Mouse (Mus musculus): ENCODE measurements at regions not wholly inside any gene's neighbourhood (a gene's known extent, or its start where the extent isn't known, plus 50 kb on each side); places are given as distances from the start of the nearest gene placed in this dataset.

DNA sequence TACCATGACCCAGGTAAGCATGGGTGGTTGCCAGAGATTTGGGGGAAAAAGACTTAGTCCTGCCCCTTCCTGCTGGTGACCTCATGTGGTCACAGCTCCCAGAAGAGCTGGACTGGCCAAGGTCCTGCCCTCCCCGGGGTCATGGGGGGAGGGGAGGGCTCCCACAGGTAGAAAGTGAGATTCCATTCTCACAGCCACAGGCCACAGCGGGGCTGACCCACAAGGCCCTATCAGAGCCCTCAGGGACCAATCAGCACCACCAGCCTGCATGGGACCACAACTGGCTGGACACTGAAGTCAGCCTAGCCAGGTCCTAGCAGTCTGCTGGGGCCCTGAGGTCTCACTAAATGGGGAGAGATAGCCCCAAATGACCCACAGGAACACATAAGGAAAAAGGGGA is 81.9 kb upstream of the Zmiz1 start:
- no peak for DNase-seq (ENCODE audit: low spot score)

DNA sequence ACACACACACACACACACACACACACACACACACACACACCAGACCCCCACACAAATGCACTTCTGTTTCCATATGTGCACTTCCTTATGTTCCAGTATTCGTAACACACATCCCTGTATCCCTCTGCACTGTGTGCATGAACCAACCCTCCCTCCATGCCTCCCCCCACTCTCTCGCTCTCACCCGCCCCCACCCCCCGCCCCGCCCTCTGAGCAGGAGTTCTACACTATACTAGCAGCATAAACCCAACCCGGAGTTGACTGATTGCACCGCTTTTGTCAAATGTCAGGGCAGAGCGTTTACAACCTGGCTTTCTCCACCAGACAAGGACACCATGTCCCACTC is 81.5 kb upstream of the Zmiz1 start:
- no peak for DNase-seq (ENCODE audit: low spot score)

DNA sequence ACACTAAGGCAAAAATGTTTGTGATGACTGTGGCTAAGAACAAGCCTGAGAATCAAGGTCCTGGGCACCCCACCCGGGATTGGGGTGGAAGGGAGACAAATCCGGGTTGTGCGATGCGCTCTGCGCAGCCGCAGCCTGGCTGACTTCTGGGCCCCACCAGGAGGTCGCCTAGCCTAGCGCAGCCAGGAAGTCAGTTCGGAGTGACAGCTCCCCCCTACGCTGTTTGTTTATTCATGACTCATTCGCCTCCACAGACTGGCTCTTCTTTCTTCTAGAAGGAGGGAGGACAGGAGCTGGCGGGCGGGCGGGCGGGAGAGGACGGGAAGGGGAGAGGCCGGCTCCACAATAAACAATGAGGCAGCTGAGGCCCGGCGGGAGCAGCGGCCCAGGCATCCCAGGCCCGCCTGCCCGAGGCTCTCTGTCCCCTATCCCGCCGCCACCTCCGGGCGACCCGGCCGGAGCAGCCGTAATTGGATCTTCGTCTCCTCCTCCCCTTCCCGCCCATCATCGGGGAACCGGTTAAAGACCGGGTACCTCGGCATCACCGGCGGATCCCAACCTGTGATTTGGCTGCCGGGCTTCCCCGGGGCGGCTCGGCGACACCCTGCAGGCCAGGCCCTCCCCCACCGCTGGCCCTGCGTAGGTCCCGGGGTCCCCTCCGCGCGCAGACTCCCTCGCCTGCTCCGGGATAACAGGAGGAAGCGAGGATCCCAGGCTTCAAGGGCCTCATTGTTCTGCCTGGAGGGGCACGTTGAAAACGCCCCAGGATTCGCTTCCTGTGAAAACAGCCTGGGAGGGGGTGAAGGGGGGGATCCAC is 80.9 kb upstream of the Zmiz1 start:
- DNase-seq (ENCODE audit: low spot score) = no peak

DNA sequence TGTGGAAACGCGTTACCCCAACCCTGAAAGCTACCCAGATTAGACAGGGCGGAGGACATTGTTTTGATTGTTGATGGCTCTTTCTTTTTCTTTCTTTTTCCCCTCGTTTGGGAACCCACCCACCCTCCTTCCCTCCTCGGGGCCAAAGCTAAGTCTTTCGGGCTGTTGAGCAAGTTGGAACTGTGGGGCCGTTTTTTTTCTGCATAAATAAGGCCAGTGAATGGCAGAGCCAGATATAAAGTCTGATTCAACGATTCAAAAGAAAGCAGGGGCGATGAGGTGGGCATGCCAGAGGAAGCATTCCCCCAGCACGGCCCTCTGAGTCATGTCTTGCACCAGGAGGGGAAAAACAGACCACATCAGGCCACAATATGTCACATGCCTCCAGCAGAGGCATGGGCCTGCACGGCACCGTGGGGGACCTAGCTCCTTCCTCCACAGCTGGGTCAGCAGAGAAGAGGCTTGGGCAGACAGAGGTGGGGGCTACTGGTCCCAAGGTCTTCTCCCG is 80.2 kb upstream of the Zmiz1 start:
- no peak for DNase-seq (ENCODE audit: low spot score)

DNA sequence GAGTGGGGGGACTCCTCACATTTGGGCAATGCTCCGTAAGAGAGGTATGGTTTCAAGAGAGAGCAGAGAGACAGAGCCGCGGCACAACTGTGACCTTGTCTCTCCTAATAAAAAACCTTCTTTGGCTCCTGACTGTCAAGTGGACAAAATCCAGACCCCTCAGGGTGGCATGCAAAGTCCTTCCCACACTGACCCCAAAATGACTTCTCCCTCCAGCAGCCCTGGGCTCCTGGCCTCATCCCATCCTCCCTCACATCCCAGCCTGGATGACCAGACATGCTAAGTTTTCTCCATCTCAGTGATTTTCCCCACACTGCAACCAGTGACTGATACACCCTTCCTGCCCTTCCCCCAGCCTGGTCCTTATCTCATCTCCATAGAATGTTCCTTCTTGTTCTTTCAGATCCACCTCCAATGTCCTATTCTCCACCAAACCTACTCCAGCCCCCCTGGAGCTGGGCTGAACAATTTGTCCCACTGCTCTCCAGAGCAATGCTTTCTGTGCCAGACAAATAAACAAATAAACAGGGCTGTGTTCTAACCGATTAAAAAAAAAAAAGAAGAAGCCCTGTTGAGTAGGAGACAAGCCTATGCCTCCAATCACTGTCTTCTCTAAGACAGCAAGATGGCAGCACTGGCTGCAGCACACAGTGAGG is 75.7 kb upstream of the Zmiz1 start:
- no peak for DNase-seq (ENCODE audit: low spot score)

DNA sequence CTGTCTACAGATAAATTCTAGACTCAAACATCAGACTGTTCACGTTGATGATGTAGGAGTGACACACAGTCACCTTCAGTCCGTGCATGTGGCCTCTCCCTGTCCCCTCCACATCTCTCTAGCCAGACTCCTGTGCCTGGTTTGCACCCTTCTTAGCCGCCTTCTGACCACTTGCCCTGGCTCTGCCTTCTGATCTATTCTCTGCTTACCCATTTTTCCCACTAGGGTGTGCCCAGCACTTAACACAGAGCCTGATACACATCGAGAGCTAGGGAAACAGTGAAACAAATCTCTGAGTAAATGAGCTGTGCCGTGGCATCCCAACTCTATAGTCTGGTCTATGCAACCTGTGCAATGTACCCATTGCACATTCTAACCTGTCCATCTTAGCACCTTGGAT is 73.3 kb upstream of the Zmiz1 start:
- no peak for DNase-seq (ENCODE audit: low spot score)

DNA sequence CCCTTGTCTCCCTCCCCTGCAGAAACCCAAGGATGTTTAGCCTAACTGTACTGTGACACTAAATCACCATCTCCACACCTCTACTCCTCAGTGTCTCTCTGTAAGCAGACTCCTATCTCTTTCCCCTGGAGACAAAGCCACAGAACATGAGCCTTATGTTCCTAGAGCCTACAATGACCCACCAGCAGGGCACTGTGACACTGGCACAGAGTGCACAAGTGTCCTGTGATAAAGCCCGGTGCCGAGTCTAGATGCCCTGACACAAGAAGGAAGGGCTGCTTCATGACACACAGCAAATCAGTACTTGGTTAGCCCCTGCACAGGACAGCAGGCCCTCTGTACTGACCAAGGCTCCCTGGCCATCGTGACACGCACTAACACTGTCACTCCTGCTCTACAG is 71.2 kb upstream of the Zmiz1 start:
- no peak for DNase-seq (ENCODE audit: low spot score)

DNA sequence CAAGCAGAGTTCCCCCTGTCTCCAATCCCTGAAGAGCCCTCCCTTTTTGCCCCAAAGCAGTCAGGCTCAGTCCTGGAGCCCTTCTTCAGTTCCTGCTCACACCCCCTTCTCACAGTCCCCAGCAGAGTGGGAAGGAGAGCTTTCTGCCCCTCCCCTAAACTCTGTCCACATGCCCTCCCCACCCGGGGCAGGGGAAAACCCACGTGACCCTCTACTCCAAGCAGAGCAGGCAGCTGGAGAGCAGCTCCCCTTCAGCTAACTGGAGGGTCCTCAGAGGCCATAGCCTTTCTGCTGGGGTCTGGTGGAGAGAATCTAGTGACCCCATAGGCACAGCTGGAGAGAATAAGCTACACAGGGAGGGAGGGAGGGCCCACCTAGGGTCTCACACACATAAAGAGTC is 69.7 kb upstream of the Zmiz1 start:
- DNase-seq (ENCODE audit: low spot score) = no peak

DNA sequence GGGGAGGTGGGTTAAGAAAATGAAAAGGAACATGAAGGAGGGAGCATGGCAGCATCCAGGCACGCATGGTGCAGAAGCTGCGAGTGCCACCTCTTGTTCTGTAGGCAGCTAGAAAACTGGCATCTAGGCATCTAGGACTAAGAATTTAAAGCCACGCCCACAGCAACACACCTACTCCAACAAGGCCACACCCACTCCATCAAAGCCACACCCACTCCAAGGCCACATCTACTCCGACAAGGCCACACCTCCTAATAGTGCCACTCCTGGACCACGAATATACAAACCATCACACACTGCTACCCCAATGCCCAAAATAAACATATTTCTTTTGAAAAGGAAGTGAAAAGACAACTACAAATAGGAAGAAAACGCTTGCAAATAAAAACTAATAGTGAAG is 66.6 kb upstream of the Zmiz1 start:
- peak; percentile 79 for DNase-seq (ENCODE audit: low spot score)

DNA sequence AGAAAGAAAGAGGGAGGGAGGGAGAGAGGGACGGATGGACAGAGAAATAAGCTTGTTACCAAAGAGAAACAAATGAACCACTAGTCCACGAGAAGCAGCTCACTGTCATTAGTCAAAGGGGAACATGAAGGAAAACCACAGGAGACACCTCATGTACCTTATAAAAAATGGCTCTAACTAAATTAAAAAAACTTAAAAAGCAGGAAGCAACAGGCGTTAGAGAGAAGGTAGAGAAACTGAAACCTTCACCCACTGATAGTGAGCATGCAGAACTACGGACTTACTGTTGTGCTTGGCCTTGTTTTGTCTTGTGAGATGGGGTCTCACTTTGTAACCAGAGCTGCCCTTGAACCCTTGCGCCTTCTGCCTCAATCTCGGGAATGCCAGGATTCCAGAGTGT is 66.0 kb upstream of the Zmiz1 start:
- no peak for DNase-seq (ENCODE audit: low spot score)

DNA sequence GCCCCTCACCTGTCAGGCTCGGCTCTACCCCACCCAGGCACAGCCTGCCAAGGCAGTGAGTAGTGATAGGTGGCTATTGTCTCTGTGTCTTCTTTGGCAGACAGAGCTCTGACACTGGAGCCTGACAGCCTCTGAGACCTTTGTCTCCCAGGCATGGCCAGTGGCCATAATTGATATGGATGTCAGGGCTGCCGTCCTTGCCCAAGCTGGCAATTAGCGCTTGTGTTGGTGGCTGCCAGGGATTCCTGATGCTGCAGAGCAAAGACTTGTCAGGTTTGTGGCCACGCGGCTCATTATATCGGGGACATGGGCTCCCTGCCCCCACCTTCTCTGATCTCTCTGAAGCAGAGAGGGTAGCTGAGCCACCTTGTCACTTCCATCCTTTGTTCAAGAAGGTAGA is 64.1 kb upstream of the Zmiz1 start:
- no peak for DNase-seq (ENCODE audit: low spot score)

DNA sequence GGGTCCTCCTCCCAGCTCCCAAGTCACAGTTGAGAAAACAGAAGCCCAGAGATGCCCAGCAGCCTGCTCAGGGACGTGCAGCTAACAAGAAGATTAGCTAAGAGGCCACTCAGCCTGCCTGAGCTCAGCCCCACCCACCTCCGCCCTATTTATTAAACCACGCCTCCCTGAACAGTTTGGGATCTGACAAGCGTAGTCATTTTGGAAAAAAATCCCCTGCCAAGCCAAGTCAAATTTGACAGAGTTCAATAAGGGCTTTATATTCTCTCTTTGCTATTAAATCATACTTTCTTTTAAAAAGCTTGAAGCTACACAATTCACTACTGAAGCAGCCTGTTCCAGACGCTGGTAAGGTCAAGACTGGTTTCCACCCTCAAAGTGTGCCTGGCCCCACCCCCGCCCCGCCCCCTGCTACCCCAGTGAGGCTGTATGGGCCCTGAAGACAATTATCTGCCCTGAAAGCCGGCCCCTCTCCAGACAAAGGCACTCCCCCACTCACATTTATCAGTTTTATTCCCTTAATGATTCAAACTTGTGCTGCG is 61.9 kb upstream of the Zmiz1 start:
- peak; percentile 91 for DNase-seq (ENCODE audit: low spot score)

DNA sequence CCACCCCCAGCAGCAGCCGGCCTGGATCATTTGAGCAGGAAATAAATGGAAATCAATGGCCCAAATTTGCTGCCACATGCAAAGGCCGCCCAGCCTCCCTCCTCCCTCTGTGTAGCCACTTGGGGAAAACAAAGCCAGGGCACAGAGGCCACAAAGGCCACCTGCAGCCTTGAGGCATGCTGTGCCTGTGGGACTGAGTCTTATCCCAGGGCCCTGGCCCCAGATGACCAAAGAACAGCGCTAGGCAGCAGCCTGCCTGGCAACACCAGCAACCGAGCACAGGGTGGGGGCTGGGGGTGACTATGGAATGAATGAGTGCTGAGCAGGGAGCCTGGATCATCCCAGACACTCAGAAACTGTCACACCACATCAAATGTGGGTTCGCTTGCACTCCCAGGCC is 61.2 kb upstream of the Zmiz1 start:
- DNase-seq (ENCODE audit: low spot score) = no peak

DNA sequence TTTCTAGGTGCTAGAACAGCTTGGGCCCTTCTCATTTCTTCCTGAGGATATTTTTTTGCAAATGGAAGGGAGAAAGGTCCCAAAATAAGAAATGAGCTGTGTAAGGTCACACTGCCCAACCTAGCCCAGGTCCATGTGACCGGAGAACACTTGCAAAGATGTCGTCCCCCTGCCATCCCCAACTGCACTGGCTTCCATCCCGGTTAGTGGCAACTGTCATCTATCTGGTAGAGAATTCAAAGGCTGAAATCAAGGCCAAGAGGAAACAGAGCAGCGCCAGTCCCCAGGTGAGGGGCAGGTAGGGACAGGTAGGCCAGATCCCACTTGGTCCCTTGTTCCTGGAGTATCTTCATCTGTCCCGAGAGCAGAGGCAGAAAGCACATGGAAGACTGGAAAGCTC is 60.2 kb upstream of the Zmiz1 start:
- no peak for DNase-seq (ENCODE audit: low spot score)

DNA sequence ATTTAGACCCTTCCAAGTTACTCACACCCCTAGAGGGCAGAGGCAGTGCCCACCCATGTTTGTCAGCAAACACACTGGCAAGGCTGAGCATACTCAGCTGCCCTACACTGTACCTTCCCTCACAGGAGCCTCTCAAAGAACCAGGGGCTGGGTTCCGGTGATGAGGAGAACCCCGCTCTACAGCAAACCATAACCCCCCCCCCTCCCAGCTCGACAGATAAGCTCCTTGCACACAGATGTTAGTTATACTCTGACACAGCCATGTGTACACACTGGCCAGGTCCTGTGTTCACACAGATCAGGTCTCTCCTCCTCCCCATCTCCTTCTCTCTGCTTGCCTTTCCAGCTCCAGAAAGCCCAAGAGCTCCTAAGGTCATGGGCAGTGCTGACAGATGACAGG is 59.7 kb upstream of the Zmiz1 start:
- DNase-seq (ENCODE audit: low spot score) = no peak

DNA sequence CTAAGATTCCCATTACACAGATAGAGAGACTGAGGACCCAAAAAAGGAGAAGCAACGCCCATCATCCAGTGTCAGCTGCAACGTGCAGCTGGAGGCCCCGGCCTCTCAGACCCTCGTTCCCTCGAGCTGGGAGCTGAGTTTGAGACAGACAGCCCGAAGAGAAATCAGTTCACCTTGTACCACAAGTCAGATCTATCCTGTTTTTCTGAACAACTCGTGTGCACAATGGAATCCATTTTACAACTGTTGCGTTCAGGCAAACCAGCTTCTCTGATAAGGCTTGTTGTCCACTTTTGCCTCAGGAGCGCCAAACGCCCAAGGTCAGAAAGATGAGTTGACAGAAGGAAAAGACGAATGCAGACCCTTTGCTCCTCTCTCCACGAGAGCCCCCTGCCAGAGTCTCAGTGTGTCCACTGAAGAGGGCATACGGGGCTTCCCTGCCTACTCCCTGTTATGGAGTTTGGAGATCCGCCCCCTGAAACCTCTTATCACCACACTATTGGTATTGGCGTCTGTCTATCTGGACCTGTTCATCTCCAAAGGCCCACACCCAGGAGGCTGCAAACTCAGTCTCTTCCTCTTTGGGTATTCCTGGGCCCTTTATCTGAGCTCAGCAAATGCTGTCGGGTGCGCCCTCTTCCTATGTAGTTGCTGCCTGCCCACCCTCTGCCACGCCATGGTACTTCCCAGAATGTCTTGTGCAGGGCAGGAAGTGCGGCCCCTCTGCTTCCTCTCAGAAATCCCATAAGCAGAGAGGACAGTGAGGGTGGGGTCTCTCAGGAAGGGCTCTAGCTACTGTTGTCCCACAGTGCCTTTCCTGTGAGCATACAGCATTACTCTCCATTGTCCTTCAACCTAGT is 57.7 kb upstream of the Zmiz1 start:
- peak; percentile 90 for DNase-seq (ENCODE audit: low spot score)

DNA sequence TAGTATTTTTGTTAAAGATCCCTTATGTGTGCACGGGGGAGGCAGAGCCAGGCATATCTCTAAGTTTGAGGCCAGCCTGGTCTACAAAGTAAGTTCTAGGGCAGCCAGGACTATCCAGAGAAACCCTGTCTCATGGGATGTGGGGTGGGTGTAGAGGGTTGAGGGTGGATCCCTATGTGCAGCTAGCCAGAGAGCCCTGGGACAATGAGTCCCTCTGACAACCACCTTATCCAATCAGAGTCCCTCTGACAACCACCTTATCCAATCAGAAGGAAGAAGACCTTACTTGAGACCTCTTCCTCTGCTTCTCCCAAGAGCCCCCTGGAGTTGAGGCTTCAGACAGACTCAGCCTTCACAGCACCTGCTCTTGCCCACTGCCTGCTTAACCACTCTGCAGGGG is 56.6 kb upstream of the Zmiz1 start:
- DNase-seq (ENCODE audit: low spot score) = peak; percentile 53

DNA sequence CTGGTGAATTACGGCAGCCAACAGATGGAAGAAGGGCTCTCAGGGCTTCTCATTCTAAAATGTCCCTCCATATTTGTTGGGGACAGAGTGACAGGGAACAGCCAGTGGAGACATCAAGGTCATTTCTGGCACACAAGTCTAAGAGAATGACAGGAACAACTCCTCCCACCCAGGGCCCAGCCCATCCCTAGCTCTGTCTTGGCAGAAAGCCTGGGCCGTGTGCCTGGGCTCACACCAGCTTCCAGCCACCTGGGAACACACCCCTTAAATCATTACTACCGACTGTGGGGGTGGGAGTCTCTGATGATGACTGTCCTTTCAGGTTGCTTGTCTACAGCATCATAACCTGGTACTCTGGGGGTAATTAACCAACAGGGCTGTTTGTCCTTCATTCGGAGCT is 53.8 kb upstream of the Zmiz1 start:
- DNase-seq (ENCODE audit: low spot score) = no peak

DNA sequence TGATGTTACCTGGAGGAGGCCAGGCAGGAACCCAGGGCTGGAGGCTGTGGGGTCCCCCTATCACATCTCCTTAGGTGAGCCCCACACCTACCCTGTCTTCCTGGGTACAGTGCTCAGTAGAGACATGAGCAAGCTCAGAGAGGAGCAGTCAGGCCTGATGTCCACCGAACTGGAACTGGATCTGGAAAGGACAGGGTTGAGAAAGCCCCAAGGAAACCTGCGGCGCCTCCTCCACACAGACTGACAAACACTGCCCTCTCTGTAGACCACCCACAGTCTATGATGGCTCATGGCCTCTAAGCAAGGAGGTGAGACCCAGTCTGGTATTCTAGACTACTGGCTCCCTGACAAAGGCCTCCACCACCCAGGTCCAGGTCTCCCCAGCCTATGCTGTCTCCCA is 52.9 kb upstream of the Zmiz1 start:
- DNase-seq (ENCODE audit: low spot score) = no peak

DNA sequence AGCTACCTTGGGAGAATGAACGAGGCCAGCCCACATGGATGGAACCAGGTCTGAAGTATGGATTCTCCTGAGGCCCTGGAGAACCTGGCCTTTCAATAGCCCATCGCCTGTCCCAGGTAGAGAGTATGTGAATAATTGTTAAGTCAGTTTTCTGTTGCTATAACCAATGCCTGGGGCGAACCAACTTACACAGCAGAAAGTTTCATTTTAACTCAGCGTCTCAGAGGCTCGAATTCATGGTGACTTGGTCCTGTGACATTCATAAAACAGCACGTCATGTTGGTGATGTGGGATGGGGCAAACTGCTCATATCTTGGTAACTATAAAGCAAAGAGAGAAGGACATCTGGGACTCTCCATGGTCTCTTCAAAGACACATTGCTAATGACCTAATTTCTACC is 52.4 kb upstream of the Zmiz1 start:
- DNase-seq (ENCODE audit: low spot score) = no peak

DNA sequence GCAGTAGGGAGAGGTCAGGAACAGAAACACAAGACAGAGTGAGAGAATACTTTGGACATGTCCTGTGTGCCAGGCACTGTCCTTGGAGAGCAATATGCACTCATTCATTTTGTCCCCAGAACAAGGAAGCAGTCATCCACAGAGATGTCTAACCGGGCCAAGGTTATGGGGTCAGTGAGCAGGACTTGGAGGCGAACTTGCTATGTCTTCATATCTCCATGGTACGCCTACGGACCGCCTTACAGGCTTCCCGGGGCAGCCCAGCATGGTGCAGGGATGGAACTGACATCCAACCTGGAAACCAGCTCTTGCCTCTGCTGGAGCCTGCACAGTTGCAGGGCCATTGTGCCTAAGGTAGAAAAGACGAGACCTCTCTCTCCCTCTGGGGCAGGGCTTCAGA is 51.9 kb upstream of the Zmiz1 start:
- no peak for DNase-seq (ENCODE audit: low spot score)

Measured in c-Kit-positive CD71-positive TER-119-positive erythroid progenitor cells, embryonic 14.5 days (primary cell).